Mouse (Mus musculus) hindbrain, embryonic 16.5 days (tissue): ENCODE measurements around the gene Slc50a1. TPM values are rescaled to one million over a fixed set of nuclear protein-coding genes. Genes with fewer than 3 reads are reported as not detected.

ENCODE experiments used
- ATAC-seq: fragments of 200-750 bp; cut with Nextera tagmentation; 2 replicates; pipeline ENCODE4 v1.8.0; 2017; ENCODE audit warnings: moderate TSS enrichment, moderate library complexity
- H3K27ac ChIP-seq: fragments of 300-500 bp; sonication (generic); 2 replicates; pipeline ENCODE4 v1.5.1; 2014; ENCODE audit warnings: low read depth, mild to moderate bottlenecking, control low read depth, low read length, moderate library complexity
- H3K27me3 ChIP-seq: fragments of 300-500 bp; sonication (generic); replicated peaks from 2 replicates; pipeline ENCODE4 v1.6.1; 2014; ENCODE audit warnings: low read length; ENCODE audit not compliant: control insufficient read depth, insufficient read depth
- H3K36me3 ChIP-seq: fragments of 300-500 bp; sonication (generic); 2 replicates; pipeline ENCODE4 v1.6.1; 2014; ENCODE audit warnings: mild to moderate bottlenecking, low read length, moderate library complexity, mixed read lengths; ENCODE audit not compliant: control insufficient read depth, insufficient read depth
- H3K4me1 ChIP-seq: fragments of 300-500 bp; sonication (generic); 2 replicates; pipeline ENCODE4 v1.6.1; 2014; ENCODE audit warnings: low read depth, low read length; ENCODE audit not compliant: control insufficient read depth, insufficient read depth
- H3K4me2 ChIP-seq: fragments of 300-500 bp; sonication (generic); 2 replicates; pipeline ENCODE4 v1.6.1; 2014; ENCODE audit warnings: mild to moderate bottlenecking, low read length, control low read depth, moderate library complexity
- H3K4me3 ChIP-seq: fragments of 300-500 bp; sonication (generic); 2 replicates; pipeline ENCODE4 v1.5.1; 2014; ENCODE audit warnings: mild to moderate bottlenecking, low read length, control low read depth, moderate library complexity
- H3K9ac ChIP-seq: fragments of 300-500 bp; sonication (generic); 2 replicates; pipeline ENCODE4 v1.6.1; 2014; ENCODE audit warnings: low read depth, mild to moderate bottlenecking, control low read depth, low read length, moderate library complexity
- H3K9me3 ChIP-seq: fragments of 300-500 bp; sonication (generic); 2 replicates; pipeline ENCODE4 v1.6.1; 2014; ENCODE audit warnings: mild to moderate bottlenecking, low read length, moderate library complexity; ENCODE audit not compliant: control insufficient read depth
- WGBS: fragments of 180-500 bp; shearing (Covaris S2); extraction: QIAGEN DNeasy Blood & Tissue Kit; methylation state at CpG from one replicate; pipeline ENCODE4 v1.1.7; 2014; 5-methylcytosine and 5-hydroxymethylcytosine counted together
- microRNA counts: library from miRNA; unstranded; fragments of <30 nt; microRNA quantifications from one replicate; lab custom pipeline; 2016
- microRNA-seq: library from miRNA; unstranded; fragments of <30 nt; microRNA quantifications from one replicate; pipeline ENCODE4, GENCODE M21; 2017
- polyA plus RNA-seq: library from polyadenylated mRNA; unstranded; fragments of >200 nt; fragmentation: Nextera tagmentation; extraction: Ambion mirVana; gene quantifications from 2 replicates; pipeline ENCODE4 v1.2.1, GENCODE M21; 2015

Gene Slc50a1
- polyA plus RNA-seq, 1 experiment from 2014 or later, result 43.9 TPM

GRCm38 (mm10) chr3:89225918-89226317 is 44.5 kb downstream of the Slc50a1 start:
- Histone ChIP-seq H3K27ac (peak overlapping the region; percentile 83), H3K36me3 (no peaks in the 10 kb centered on the region; the same call in 1 of the 2 replicates), H3K4me2 (peak overlapping the region; percentile 75), H3K9ac (peak overlapping the region; percentile 69), H3K4me3 (peak overlapping the region; percentile 48), H3K9me3 (no peaks in the 10 kb centered on the region), H3K4me1 (peaks cover 50% of the 10 kb centered on the region), H3K27me3 (no peaks in the 10 kb centered on the region)
- 17% methylated on average over 4 of the region's 4 CpGs for WGBS
- peak; percentile 64 for ATAC-seq

DNA sequence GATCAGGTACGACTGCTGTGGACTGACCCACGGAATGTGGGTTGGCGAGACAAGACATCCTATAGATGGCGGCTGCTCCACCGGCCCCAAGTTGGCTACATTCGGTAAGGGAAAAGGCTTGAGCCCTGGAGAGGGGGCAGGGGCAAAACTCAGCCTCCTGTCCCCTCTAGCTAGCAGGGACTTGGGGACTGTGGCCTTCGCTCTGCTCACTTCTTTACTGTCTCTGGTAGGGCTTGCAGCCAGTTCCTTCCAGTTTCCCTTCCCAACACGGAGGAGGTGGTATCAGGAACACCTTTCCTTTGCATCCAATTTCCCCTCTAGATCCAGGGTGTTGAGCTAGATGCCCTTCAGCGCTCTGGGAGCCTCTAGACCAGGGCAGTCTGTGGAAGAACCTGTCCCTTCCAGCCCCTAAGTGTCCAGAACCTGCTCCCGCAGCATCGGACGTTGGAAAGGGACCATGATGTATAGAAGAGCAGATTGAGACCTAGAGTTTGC is 45.0 kb downstream of the Slc50a1 start:
- Histone ChIP-seq H3K36me3 (no peaks in the 10 kb centered on the region; the same call in 1 of the 2 replicates), H3K9me3 (no peaks in the 10 kb centered on the region), H3K27ac (peak overlapping the region; percentile 71), H3K9ac (peak overlapping the region; percentile 69), H3K4me2 (peak overlapping the region; percentile 75), H3K4me3 (peak overlapping the region; percentile 48), H3K27me3 (no peaks in the 10 kb centered on the region), H3K4me1 (peaks cover 50% of the 10 kb centered on the region)
- WGBS, result 17% methylated on average over 12 of the region's 12 CpGs
- ATAC-seq, result no peak

DNA sequence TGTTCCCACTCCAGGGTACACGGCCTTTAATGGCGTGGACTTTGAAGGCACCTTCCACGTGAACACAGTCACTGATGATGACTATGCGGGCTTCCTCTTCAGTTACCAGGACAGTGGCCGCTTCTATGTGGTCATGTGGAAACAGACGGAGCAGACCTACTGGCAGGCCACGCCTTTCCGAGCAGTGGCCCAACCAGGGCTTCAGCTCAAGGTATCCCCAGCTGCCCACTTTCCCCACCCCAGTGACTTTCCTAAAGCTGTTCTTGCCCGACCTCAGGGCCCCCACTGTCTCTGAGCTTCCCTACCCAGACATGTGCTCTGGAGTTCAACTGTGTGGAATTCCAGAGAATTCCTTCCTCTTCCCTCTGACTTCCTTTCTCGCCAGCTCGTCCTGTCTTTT is 45.6 kb downstream of the Slc50a1 start:
- ATAC-seq, result 0 out of 2 replicates have a peak, but pooled peaks have one; percentile 1
- Histone ChIP-seq H3K9me3 (no peaks in the 10 kb centered on the region), H3K36me3 (no peaks in the 10 kb centered on the region; the same call in 1 of the 2 replicates), H3K27me3 (no peaks in the 10 kb centered on the region), H3K4me3 (peak overlapping the region; percentile 48), H3K4me1 (peaks cover 50% of the 10 kb centered on the region), H3K9ac (peak overlapping the region; percentile 69), H3K27ac (peak overlapping the region; percentile 71), H3K4me2 (peak overlapping the region; percentile 75)
- WGBS, result 32% methylated on average over 11 of the region's 11 CpGs

DNA sequence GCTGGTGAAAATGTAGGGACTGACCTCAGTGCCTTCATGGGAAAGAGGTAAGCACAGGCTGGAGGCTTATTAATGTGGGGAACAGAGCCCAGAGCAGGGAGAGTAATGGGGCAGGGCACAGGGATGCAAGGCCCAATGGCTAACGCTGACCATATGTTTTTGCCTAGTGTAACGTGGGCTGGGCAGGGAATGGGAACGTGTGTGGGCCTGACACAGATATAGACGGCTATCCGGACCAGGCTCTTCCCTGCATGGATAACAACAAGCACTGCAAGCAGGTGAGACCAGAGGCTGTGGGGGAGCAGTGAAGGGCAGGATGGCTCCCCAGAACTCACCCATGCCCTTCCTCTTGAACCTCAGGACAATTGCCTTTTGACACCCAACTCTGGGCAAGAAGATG is 49.2 kb downstream of the Slc50a1 start:
- no peaks in the 10 kb centered on the region for H3K27me3 ChIP-seq
- no peak overlapping the region for H3K27ac ChIP-seq
- H3K36me3 ChIP-seq, result no peaks in the 10 kb centered on the region; the same call in 1 of the 2 replicates
- no peak overlapping the region; the same call in 1 of the 2 replicates for H3K9ac ChIP-seq
- H3K4me2 ChIP-seq, result no peak overlapping the region
- 63% methylated on average over 5 of the region's 5 CpGs for WGBS
- no peak for ATAC-seq
- no peak overlapping the region for H3K4me3 ChIP-seq
- H3K9me3 ChIP-seq, result no peaks in the 10 kb centered on the region
- peaks cover 23% of the 10 kb centered on the region for H3K4me1 ChIP-seq

DNA sequence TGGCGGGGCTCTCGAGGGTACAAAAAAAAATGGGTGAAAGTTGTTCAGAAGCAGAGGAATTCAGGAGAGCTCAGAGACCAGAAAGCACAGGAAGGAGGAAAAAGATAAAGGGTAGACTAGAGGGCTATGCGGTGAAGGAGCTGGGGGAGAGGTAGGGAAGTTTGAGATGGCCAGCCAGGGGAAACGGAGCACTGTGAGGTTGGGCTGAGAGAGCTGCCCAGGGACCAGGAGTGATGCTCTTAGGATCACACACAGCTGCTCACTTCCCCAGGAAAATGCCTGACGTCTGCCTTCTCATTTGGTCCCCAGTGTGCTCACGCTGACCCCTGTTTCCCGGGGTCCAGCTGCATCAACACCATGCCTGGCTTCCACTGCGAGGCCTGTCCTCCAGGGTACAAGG is 50.8 kb downstream of the Slc50a1 start:
- ATAC-seq, result no peak
- Histone ChIP-seq H3K36me3 (no peaks in the 10 kb centered on the region; the same call in 1 of the 2 replicates), H3K9me3 (no peaks in the 10 kb centered on the region), H3K4me1 (peaks cover 28% of the 10 kb centered on the region), H3K4me3 (no peak overlapping the region), H3K9ac (no peak overlapping the region), H3K27me3 (no peaks in the 10 kb centered on the region), H3K4me2 (no peak overlapping the region), H3K27ac (no peak overlapping the region)
- WGBS, result 43% methylated on average over 8 of the region's 8 CpGs

DNA sequence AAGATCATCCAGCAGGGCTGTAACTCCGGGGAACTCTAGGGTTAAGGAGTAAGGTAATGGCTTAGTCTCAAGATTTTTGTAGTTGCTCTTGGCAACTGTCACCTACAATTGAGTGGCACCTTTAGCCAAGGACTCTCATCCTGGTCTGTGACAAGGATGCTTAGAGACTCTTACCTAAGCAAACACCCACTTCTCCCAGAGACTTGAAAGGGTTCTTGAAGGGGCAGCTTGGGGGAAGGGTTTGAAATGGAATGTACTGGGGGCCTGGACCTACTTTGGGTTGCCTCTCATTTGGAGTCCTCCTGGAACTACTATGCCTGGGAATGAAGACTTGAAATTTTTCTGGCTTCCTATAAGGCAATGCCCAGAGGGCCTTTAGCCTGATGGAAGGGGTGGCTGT is 52.1 kb downstream of the Slc50a1 start:
- WGBS, result 77% methylated on average over 1 of the region's 1 CpGs
- ATAC-seq, result no peak

More for the DNA sequence above, 52.1 kb downstream of the Slc50a1 start:
- Histone ChIP-seq H3K4me1 (peaks cover 16% of the 10 kb centered on the region), H3K9ac (no peak overlapping the region; the same call in 1 of the 2 replicates), H3K4me2 (no peak overlapping the region), H3K9me3 (no peaks in the 10 kb centered on the region), H3K27ac (no peak overlapping the region), H3K4me3 (no peak overlapping the region), H3K36me3 (no peaks in the 10 kb centered on the region; the same call in 1 of the 2 replicates), H3K27me3 (no peaks in the 10 kb centered on the region)

MicroRNA genes within 50 kb of the gene (microRNA counts, 519-probe panel; counts per million panel counts)
- microRNA mmu-miR-92b (lab: Ali Mortazavi, UCI), result 1,964 counts per million, percentile 26 among the panel's probes with 10 or more counts

Small RNAs within 50 kb of the gene (microRNA-seq; reads per million reads assigned to microRNA genes)
- 3,428 reads per million, percentile 87 among the genes with 10 or more reads in this experiment for gene Mir92b

Other genes with a start within 250 kb of the Slc50a1 start
- 101 and 112 TPM in 2 replicates for gene Rusc1, start 177.3 kb downstream of the Slc50a1 start, polyA plus RNA-seq
- not detected in 2 replicates for gene Gm43738, start 169.5 kb downstream of the Slc50a1 start, polyA plus RNA-seq
- gene Fdps, start 168.6 kb downstream of the Slc50a1 start, polyA plus RNA-seq, result 511 and 525 TPM in 2 replicates
- 0.10 and 0.11 TPM in 2 replicates for gene Pklr, start 134.4 kb downstream of the Slc50a1 start, polyA plus RNA-seq
- gene Hcn3, start 110.4 kb downstream of the Slc50a1 start, polyA plus RNA-seq, result 58.1 and 58.4 TPM in 2 replicates
- 17.3 and 18.8 TPM in 2 replicates for gene Clk2, start 105.8 kb downstream of the Slc50a1 start, polyA plus RNA-seq
- 166 and 172 TPM in 2 replicates for gene Scamp3, start 93.1 kb downstream of the Slc50a1 start, polyA plus RNA-seq
- 35.4 and 40.8 TPM in 2 replicates for gene Fam189b, start 87.4 kb downstream of the Slc50a1 start, polyA plus RNA-seq
- gene Gba, start 67.6 kb downstream of the Slc50a1 start, polyA plus RNA-seq, result 51.8 and 54.0 TPM in 2 replicates
- gene Thbs3, start 55.4 kb downstream of the Slc50a1 start, polyA plus RNA-seq, result 47.5 and 53.0 TPM in 2 replicates
- gene Mtx1, start 43.5 kb downstream of the Slc50a1 start, polyA plus RNA-seq, result 163 and 166 TPM in 2 replicates
- 0.59 and 0.90 TPM in 2 replicates for gene Muc1, start 41.5 kb downstream of the Slc50a1 start, polyA plus RNA-seq
- gene Krtcap2, start 24.6 kb downstream of the Slc50a1 start, polyA plus RNA-seq, result 205 and 227 TPM in 2 replicates
- gene Trim46, start 24.3 kb downstream of the Slc50a1 start, polyA plus RNA-seq, result 78.7 and 87.1 TPM in 2 replicates
- gene Dpm3, start 11.2 kb downstream of the Slc50a1 start, polyA plus RNA-seq, result 64.3 and 79.8 TPM in 2 replicates
- gene Efna1, start 10.6 kb upstream of the Slc50a1 start, polyA plus RNA-seq, result 8.4 and 9.9 TPM in 2 replicates
- gene Efna3, start 52.4 kb upstream of the Slc50a1 start, polyA plus RNA-seq, result 77.9 and 78.0 TPM in 2 replicates
- 3.9 and 5.0 TPM in 2 replicates for gene Efna4, start 67.5 kb upstream of the Slc50a1 start, polyA plus RNA-seq
- gene Adam15, start 79.4 kb upstream of the Slc50a1 start, polyA plus RNA-seq, result 74.6 and 84.1 TPM in 2 replicates
- 0.10 and 0.11 TPM in 2 replicates for gene Dcst2, start 91.4 kb upstream of the Slc50a1 start, polyA plus RNA-seq
- 0.66 and 1.1 TPM in 2 replicates for gene Dcst1, start 94.7 kb upstream of the Slc50a1 start, polyA plus RNA-seq
- gene Zbtb7b, start 124.2 kb upstream of the Slc50a1 start, polyA plus RNA-seq, result 0.79 and 0.88 TPM in 2 replicates
- 0.60 TPM in 1 of 2 replicates, not detected in the other for gene Lenep, start 132.2 kb upstream of the Slc50a1 start, polyA plus RNA-seq
- gene Flad1, start 141.3 kb upstream of the Slc50a1 start, polyA plus RNA-seq, result 34.7 and 36.6 TPM in 2 replicates
- 87.9 and 91.5 TPM in 2 replicates for gene Cks1b, start 147.8 kb upstream of the Slc50a1 start, polyA plus RNA-seq
- 16.9 and 23.8 TPM in 2 replicates for gene Shc1, start 147.9 kb upstream of the Slc50a1 start, polyA plus RNA-seq
- 34.1 and 45.6 TPM in 2 replicates for gene Pygo2, start 159.6 kb upstream of the Slc50a1 start, polyA plus RNA-seq
- 25.0 and 26.4 TPM in 2 replicates for gene Pbxip1, start 166.1 kb upstream of the Slc50a1 start, polyA plus RNA-seq
- 137 and 156 TPM in 2 replicates for gene Pmvk, start 184.0 kb upstream of the Slc50a1 start, polyA plus RNA-seq
- gene Kcnn3, start 249.6 kb upstream of the Slc50a1 start, polyA plus RNA-seq, result 9.0 and 10.4 TPM in 2 replicates